Mouse (Mus musculus) heart, adult 11 months (tissue): ENCODE measurements around the gene Usp24.

Source experiments
- DNase-seq: peaks from one replicate; pipeline ENCODE4 v3.0.0; 2022

Gene Usp24

GRCm38 (mm10) chr4:106430431-106430830 is 114.4 kb downstream of the Usp24 start:
- DNase-seq = peak; percentile 75

- DNase-seq = peak; percentile 67
Observed at GRCm38 (mm10) chr4:106435426-106435825, 119.4 kb downstream of the Usp24 start.

DNA sequence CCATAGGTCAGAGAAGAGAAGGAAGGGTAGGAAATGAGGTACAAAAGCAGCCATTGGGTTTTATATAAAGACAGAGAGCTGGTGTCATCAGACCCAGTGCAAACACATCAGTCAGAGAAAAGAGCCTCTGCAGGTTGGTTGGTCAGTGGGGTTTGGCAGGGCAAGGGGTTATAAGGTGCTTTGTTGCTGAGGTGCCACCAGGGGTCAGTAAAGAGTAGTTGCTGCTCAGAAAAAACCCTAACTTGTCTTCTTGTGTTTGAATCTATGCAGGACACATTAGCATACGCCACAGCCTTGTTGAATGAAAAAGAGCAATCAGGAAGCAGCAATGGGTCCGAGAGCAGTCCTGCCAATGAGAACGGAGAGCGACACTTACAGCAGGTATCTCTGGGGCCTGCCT is 120.5 kb downstream of the Usp24 start:
- DNase-seq = no peak

- DNase-seq = no peak
Observed at GRCm38 (mm10) chr4:106437207-106437606, 121.2 kb downstream of the Usp24 start.

DNA sequence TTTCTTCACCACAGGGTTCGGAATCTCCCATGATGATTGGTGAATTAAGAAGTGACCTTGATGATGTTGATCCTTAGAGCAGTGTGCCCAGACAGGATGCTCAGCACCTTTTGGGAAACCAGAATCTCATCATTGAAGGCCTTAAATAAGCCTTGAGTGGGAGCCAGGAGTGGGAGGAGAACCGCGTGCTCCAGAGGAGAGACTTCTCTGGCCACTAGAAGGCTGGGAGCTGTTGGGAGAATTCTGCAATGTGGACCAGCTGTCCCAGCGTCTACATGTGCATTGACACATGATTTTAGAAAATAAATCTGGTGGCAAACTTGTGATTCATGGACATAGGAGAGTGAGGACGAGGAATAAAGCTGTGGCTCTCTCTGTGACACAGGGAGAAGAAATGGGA is 122.8 kb downstream of the Usp24 start:
- no peak for DNase-seq

- no peak for DNase-seq
Observed at GRCm38 (mm10) chr4:106443182-106443581, 127.2 kb downstream of the Usp24 start.

- no peak for DNase-seq
Observed at GRCm38 (mm10) chr4:106449306-106449705, 133.3 kb downstream of the Usp24 start.

DNA sequence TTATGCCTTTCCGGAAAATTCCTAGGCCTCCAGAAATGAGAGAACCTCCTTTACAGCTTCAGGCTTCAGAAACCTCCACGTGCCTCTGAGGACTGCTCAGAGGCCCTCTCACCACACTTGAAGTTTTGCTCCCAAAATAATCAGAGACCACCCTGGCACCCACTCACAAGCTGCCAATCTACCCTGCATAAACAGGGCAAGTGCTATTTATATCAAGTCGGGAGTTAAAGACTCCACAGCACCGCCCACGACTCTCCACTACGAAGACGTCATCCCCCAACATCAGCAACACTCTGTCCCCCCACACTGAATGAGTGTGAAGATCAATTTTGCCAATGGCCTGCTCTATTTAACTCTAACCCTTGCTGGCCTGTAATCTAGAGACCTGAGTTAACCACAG is 136.4 kb downstream of the Usp24 start:
- DNase-seq = no peak

- DNase-seq = no peak
Observed at GRCm38 (mm10) chr4:106453108-106453507, 137.1 kb downstream of the Usp24 start.

GRCm38 (mm10) chr4:106453516-106453915 is 137.5 kb downstream of the Usp24 start:
- no peak for DNase-seq

DNA sequence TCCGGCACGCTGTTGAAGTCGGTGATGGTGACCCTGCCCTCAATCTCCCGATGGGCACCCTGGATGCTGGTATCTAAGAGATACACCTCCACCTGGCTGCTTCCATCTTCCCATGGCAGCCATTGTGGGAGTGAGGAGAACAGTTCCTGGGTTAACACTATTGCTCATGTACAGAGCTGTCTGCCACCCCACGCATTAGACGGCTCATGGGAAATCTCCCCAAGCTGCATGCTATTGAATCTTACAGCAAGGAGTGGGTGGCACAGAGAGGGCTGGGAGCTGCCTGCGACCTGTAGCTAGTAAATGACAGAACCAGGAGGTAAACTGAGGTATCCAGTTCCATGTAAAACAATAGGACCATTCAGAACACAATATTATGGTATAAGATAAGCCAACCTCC is 138.5 kb downstream of the Usp24 start:
- no peak for DNase-seq

- no peak for DNase-seq
Observed at GRCm38 (mm10) chr4:106462016-106462415, 146.0 kb downstream of the Usp24 start.

DNA sequence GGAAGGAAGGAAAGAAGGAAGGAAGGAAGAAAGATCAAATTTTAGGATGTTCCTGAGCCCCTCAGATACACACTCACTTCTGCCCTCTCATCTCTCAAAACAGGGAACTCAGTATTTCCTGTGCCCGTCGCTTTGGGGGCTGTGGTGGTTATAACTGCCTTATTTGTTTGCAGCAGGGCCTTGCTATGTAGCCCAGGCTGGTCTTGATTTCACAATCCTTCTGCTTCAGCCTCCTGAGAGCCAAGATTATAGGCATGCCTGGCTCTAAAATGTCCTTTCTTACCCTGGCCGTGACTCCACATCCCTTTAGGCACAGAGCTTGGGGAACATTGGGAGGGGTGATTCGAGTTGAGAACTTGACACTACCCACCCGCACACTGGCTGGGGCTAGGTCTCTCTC is 146.5 kb downstream of the Usp24 start:
- no peak for DNase-seq

GRCm38 (mm10) chr4:106463174-106463801 is 147.3 kb downstream of the Usp24 start:
- no peak for DNase-seq

- no peak for DNase-seq
Observed at GRCm38 (mm10) chr4:106467420-106468110, 151.6 kb downstream of the Usp24 start.

GRCm38 (mm10) chr4:106470921-106471320 is 154.9 kb downstream of the Usp24 start:
- peak; percentile 94 for DNase-seq

DNA sequence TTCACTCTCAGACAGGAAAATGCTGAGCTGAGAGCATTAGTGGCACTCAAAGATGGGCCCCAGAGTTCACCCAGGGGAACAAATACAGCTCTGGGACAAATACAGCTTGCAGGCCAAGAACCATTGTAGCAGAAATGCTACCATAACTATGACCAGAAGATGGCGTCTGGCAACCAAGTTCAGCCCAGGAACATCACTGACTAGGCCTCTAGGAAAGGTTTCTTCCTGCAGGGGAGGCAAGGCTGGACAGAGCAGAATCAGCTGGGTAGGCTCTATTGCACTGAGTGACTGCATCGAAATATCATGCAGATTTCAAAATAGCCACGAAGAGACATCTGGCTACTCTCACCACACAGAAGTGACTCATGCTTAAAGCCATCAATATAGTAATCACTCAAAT is 156.3 kb downstream of the Usp24 start:
- DNase-seq = no peak

GRCm38 (mm10) chr4:106474241-106474640 is 158.2 kb downstream of the Usp24 start:
- DNase-seq = no peak

DNA sequence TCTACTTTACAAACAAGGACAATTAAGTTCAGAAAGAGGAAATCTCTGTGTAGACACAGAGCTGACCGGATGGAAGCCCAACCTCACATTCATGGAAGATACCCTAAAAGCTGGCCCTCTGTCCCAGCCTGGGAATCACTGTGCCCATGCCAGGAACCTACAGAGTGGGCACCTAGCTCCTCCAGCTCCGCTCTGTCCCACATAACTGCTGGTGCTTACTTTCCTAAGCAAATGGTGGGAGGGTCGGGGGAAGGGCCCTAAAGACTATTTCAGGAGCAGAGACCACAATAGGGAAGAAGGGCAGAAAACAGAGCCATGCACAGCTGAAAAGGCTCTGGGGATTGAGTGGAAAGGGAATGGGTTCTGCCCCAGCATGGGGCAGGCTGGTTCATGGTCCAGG is 164.5 kb downstream of the Usp24 start:
- DNase-seq = no peak

GRCm38 (mm10) chr4:106483215-106483727 is 167.3 kb downstream of the Usp24 start:
- DNase-seq = no peak

DNA sequence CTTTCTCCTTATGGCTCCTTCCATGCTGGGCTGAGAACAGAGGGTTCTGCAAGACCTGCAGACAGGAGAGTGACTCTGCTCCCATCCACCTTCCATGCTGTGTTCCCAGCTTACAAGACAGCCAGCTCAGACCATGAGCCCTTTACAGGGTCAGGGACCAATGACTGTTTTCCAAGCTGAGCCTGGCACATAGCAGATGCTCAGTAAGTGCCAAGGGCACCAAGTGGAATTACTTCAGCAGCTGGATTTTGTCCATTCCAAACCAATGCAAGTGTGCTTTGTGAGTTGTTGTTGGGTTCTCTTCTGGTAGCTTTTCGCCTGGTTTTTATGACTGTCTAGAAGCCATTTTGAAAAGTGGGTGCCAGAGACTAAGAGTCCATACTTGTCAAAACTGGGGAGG is 167.8 kb downstream of the Usp24 start:
- DNase-seq = no peak

DNA sequence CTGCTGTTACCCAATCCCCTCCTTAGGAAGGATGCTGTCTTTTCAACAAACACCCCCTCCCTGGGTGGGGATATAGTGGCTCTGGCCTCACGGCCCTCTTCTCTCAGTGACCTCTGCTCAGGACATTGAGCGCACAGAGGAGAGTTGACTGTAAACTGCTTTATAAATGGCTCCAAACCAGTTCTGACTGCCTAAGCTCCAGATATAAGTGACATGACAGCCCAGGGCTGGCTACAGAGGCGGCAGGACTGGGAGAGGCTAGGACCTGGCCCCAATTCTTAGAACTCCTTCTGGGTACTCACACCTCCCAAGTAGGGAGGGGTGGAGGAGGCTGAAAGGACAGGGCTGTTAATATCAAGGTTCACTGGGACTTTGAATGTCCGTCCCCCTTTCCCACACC is 174.6 kb downstream of the Usp24 start:
- DNase-seq = no peak
